Mouse (Mus musculus) cerebellum, adult (tissue): Measurements from ENCODE around the gene Spag9.

Experiments
- ATAC-seq: cut with Nextera tagmentation; 2 replicates; pipeline ENCODE4 v1.9.2; 2017; ENCODE audit warnings: mild to moderate bottlenecking, moderate library complexity, mixed read lengths; ENCODE audit not compliant: insufficient number of reproducible peaks, low FRiP score, low TSS enrichment

Spag9 gene

GRCm38 (mm10) chr11:94148105-94148696 is 152.3 kb downstream of the Spag9 start:
- no peak for ATAC-seq

DNA sequence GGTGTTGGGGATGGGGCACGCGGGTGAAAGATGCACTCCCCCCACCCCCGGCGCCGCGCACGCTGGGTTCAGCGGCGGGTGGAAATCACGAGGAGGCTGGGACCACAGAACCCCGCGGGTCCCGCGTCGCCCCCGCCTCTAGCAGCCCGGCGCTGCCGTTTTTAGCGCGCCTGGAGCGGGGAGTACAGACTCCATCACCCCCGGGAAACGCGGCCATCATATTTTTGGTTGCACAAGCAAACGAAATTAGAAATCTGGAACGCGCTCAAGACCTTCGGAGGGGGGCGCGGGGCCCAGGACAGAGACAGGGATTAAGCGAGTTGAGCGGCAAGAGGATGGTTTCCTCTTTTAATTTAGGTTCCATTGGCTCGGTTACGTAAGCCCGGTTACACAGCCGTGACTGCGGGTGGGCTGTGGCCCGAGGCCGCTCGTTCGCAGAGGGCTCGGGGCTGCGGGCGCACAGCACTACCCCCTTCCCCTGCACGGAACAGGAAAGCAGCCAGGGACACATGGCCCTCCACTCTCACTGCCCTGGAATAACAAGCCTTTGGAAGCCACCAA is 153.1 kb downstream of the Spag9 start:
- ATAC-seq, result peak; percentile 36; the same call in 1 of the 2 replicates

GRCm38 (mm10) chr11:94149509-94150259 is 153.8 kb downstream of the Spag9 start:
- ATAC-seq, result peak; percentile 29; the same call in 1 of the 2 replicates

DNA sequence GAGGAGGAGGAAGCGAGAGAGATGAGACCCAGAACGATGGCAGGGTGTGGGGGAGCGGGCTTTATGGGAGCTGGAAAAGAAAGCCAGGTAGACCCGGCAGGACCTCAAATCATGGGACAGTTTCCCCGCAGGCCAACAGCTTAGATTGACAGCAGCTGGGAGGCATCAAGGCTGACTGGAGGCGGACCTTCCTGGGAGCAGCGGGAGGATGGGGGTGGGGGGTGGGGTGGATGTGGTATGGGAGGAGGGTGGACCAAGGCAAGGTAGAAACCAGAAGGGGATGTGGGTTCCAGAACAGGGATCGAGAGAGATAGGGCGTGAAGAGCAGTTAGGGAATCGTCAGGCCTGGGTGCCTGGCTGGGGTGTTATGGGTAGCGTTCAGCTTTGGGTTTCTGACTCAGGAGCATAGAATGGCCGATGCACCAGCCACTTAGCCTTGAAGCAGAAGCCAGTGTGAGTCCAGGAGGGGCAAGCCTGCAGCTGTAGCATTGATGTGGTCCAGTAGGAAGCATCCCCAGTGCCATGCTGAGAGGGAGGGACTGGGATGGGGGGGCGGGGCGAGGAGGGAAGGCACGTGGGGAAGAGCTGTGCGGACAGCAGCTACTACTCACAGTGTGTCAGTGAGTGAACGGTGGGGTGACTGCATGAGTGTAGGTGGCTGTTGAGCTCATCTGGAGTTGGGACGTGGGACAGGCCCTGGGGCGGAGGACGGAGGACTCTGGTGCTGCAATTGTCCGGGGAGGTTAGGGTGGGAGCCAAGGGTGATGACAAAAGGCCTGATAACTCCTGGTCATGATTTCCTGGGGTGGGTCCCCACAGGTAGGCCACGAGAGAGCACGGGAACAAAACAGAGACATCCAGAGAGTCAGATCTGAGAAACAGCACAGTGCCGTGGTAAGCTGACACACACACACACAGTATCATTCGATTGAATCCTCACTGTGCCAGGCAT is 154.9 kb downstream of the Spag9 start:
- no peak for ATAC-seq

GRCm38 (mm10) chr11:94154201-94154600 is 158.3 kb downstream of the Spag9 start:
- ATAC-seq, result no peak

GRCm38 (mm10) chr11:94158521-94158920 is 162.6 kb downstream of the Spag9 start:
- no peak for ATAC-seq

GRCm38 (mm10) chr11:94159066-94159880 is 163.4 kb downstream of the Spag9 start:
- ATAC-seq, result 0 out of 2 replicates have a peak, but pooled peaks have one; percentile 31

DNA sequence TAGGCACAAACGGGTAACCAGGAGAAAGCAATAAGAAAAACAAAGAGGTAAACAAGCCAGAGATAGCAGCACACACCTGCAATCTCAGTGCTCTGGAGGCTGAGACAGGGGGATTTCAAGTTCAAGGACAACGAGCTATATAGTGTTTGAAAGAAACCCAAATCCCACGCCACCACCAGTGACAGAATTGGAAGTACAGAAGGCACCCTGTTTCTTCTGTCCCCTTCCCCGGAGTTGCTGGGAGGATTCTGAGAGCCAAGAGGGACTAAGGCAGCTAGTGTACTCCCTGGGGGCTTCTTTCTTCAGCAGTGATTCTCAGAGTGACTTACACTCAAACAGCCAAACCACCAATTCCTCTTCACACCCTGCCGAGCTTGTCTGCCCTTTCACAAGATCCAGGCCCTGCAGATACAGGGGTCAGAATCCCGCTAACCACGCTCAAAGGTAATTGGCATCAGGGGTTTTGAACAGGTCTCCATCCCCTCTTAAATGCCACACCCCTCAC is 164.1 kb downstream of the Spag9 start:
- ATAC-seq, result peak; percentile 2; the same call in 1 of the 2 replicates

- peak; percentile 86 for ATAC-seq
Measured at GRCm38 (mm10) chr11:94160443-94161266, 164.8 kb downstream of the Spag9 start.

- 0 out of 2 replicates have a peak, but pooled peaks have one; percentile 17 for ATAC-seq
Measured at GRCm38 (mm10) chr11:94161267-94161646, 165.4 kb downstream of the Spag9 start.

GRCm38 (mm10) chr11:94161867-94162581 is 166.1 kb downstream of the Spag9 start:
- no peak for ATAC-seq

DNA sequence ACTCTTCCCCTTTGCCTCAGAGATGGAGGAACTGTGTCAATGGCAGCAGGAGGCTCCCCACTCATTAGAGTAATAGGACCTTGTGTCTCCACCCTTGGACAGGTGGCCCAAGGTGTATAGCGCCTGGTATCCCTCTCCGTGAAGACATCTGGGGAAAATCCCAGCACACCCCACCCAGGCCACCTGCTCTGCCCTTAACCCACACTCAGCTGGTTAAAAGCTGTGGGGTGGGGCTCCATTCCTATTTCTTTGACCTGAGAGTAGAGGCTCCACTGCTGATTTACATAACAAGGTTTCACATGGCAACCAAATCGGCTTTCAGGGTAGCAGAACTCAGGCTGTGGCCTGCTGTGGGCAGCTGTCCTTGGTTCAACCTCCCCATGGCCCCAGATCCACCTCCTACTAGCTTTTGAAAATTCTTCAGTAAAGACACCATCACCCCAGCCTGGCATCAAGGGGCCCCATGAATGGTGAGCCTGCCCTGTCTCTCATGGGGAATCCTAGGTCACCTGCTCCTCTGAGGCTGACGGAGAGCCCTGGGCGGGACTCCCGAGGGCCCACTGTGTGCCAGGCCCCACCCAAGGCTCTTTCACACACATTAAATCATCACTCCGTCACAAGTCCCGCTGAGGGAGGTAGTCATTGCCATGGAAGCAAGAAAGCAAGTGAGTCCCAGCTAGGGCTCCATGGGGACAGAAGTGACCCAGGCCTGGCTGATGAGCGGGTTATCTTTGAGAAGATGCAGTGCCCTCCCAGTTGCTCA is 167.3 kb downstream of the Spag9 start:
- no peak for ATAC-seq

DNA sequence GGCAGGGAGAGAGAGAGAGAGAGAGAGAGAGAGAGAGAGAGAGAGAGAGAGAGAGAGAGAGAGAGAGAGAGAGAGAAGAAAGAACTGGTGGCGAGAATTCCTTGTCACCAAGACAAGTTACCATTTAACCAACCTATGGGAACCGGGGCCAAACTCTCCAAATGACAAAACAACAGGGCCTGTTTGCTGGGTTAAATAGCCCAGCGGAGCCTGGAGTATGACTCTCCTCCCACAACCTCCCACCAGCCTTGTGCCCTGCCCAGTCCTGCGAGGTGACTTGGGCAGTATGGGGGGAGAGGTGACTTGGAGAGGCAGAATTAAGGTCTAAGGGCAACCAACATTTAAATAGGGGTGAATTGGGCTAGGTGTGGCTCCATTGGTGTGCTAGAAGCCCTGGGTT is 169.9 kb downstream of the Spag9 start:
- no peak for ATAC-seq

DNA sequence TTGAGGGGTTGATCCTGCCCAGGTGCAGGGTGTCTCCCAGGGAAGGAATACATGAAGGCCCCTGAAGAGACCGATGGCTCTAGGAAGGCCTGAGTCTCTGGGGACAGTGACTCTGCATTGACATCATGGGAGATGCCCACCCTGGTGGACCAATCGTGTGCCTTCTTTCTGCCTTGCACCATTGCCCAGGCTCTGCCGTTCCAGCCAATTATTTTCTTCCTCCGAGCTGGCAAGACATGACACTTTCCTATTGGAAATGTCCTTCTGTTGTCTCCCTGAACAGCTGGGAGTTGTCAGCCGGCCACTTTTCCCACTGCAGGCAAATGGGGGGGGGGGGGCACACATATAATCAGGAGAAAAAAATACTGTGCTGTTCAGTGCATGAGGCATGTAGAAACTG is 172.3 kb downstream of the Spag9 start:
- ATAC-seq, result no peak

- no peak for ATAC-seq
Measured at GRCm38 (mm10) chr11:94169596-94169995, 173.7 kb downstream of the Spag9 start.

DNA sequence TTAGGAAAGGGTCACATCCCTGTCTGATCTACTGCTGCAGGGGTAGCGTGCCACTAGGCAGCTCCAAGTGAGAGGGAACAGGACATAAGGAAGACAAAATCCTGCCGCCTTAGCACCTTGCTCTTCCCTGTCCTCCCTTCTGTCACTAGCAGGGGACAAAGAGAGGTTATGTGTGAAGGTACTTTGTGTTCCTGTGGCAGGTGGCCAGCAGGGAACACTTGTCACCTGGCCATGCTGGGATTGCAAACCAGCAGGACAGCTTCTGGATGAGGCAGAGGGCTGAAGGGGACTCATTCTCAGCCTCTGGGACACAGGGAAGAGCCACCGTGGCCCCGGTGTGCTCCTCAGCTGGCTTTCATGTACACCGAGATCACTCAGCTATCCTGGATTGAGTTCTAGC is 175.8 kb downstream of the Spag9 start:
- no peak for ATAC-seq

GRCm38 (mm10) chr11:94172186-94172585 is 176.3 kb downstream of the Spag9 start:
- ATAC-seq, result no peak
